Mouse (Mus musculus) thymus, adult 2 months (tissue): ENCODE results near the gene Mau2. TPM values are rescaled to one million over a fixed set of nuclear protein-coding genes. Genes with fewer than 3 reads are reported as not detected.

ENCODE experiments used
- DNase-seq: peaks from one replicate; pipeline ENCODE4 v3.0.0; 2021
- H3K27ac ChIP-seq: fragments of 200-500 bp; 2 replicates; pipeline ENCODE4 v1.5.1; 2012; ENCODE audit warnings: low read length, control low read depth; ENCODE audit not compliant: control insufficient read depth, insufficient read depth
- H3K27me3 ChIP-seq: fragments of 200-500 bp; 2 replicates; pipeline ENCODE4 v1.6.1; 2012; ENCODE audit warnings: mild to moderate bottlenecking, low read length, moderate library complexity, mixed read lengths; ENCODE audit not compliant: control insufficient read depth, insufficient read depth
- H3K36me3 ChIP-seq: fragments of 200-500 bp; 2 replicates; pipeline ENCODE4 v1.6.1; 2012; ENCODE audit warnings: mild to moderate bottlenecking, low read length, moderate library complexity; ENCODE audit not compliant: control insufficient read depth, insufficient read depth
- H3K4me1 ChIP-seq: fragments of 200-500 bp; replicated peaks from 2 replicates; pipeline ENCODE4 v1.6.1; 2012; ENCODE audit warnings: low read length; ENCODE audit not compliant: control insufficient read depth, insufficient read depth
- H3K4me3 ChIP-seq: fragments of 200-500 bp; 2 replicates; pipeline ENCODE4 v1.5.1; 2012; ENCODE audit warnings: mild to moderate bottlenecking, low read length, control low read depth, moderate library complexity; ENCODE audit not compliant: control insufficient read depth, insufficient read depth
- CTCF ChIP-seq: fragments of 200-500 bp; IDR thresholded peaks from 2 replicates; pipeline ENCODE4 v1.5.1; 2012; ENCODE audit warnings: mild to moderate bottlenecking, control low read depth, low read length, moderate library complexity, borderline replicate concordance; ENCODE audit not compliant: control insufficient read depth, poor library complexity, insufficient read depth; ENCODE audit errors: extremely low read depth
- POLR2A ChIP-seq: fragments of 200-500 bp; IDR thresholded peaks from 2 replicates; pipeline ENCODE4 v1.6.1; 2012; ENCODE audit warnings: mild to moderate bottlenecking, low read length, control low read depth, moderate library complexity; ENCODE audit not compliant: control insufficient read depth, poor library complexity, insufficient read depth; ENCODE audit errors: extremely low read depth
- WGBS: fragments of 180-500 bp; shearing (Covaris S2); methylation state at CpG from one replicate; pipeline ENCODE4 v1.1.7; 2018; 5-methylcytosine and 5-hydroxymethylcytosine counted together
- polyA plus RNA-seq: library from polyadenylated mRNA; depleted of rRNA; stranded (reverse); fragments of >200 nt; gene quantifications from 2 replicates; pipeline ENCODE4 v1.2.3, GENCODE M21; 2012; rRNA removed

Gene Mau2
- polyA plus RNA-seq, 1 experiment: 186 TPM

DNA sequence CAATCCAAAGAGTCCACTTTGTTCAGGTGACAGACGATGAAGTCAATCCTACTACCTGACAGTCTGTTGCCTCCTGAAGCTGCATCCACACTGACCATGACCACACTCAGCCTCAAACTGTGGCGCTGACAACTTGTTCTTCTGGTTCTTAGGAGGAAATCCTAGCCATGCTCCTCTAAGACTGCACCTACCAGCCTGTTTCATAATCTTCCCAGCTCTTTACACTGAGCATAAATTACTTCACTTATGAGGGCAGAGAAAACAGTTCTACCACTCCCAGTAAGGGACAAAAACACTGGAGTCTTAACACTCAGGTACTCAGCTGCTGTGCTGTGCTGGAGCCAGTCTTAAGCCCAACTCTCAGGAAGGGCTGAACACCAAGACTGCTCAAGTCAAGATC is 71.7 kb downstream of the Mau2 start:
- H3K36me3 ChIP-seq: no peaks in the 10 kb centered on the region
- H3K27ac ChIP-seq: no peak overlapping the region
- WGBS: 85% methylated on average over 2 of the region's 2 CpGs
- H3K4me1 ChIP-seq: peaks cover 10% of the 10 kb centered on the region
- TF ChIP-seq POLR2A (no peak), CTCF (no peak)
- no peak for DNase-seq
- no peaks in the 10 kb centered on the region for H3K27me3 ChIP-seq
- H3K4me3 ChIP-seq: no peak overlapping the region

DNA sequence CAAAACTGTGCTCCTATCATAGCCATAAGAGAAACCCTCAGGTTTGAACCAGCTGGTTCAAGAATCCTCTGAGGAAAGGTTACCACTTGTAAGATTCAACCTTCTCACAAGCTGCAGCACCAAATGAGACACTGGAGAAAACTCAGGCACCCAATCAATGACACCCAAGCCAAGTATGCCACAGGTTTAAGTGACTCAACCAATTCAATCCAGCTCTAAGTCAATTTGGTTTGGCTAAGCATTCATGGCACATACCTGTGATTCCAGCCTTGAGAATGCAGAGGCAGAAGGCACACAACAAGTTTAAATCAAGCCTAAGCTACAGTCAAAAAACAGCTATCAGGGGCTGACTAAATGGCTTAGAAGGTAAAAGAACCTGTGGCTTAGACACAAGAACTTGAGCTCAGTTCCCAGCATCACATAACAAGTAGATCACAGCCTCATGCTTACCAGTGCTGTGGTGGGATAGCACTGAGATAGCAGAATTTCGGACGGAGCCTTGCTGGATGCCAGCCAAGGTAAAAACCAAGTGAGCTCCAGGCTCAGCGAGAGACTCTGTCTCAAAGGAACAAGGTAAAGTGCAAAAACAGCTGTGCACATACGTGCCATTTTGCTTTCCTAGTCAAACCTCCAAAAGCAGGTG is 75.1 kb downstream of the Mau2 start:
- WGBS: 31% methylated on average over 4 of the region's 4 CpGs
- no peak for DNase-seq
- H3K36me3 ChIP-seq: no peaks in the 10 kb centered on the region
- H3K27ac ChIP-seq: no peak overlapping the region
- H3K27me3 ChIP-seq: no peaks in the 10 kb centered on the region
- peaks cover 2% of the 10 kb centered on the region; the same call in 1 of the 2 replicates for H3K4me1 ChIP-seq
- no peak overlapping the region for H3K4me3 ChIP-seq
- TF ChIP-seq CTCF: no peak
- no peak for TF ChIP-seq POLR2A

Other genes with a start within 250 kb of the Mau2 start
- gene Gmip, start 234.1 kb downstream of the Mau2 start, polyA plus RNA-seq: 169 and 195 TPM in 2 replicates
- 10.3 and 12.0 TPM in 2 replicates for gene Lpar2, start 220.3 kb downstream of the Mau2 start, polyA plus RNA-seq
- 29.0 and 34.2 TPM in 2 replicates for gene Pbx4, start 210.2 kb downstream of the Mau2 start, polyA plus RNA-seq
- gene Cilp2, start 155.0 kb downstream of the Mau2 start, polyA plus RNA-seq: 0.75 and 2.2 TPM in 2 replicates
- 1.3 and 1.8 TPM in 2 replicates for gene Tssk6, start 140.6 kb downstream of the Mau2 start, polyA plus RNA-seq
- gene Ndufa13, start 140.2 kb downstream of the Mau2 start, polyA plus RNA-seq: 120 and 150 TPM in 2 replicates
- gene Yjefn3, start 140.0 kb downstream of the Mau2 start, polyA plus RNA-seq: 8.0 and 11.7 TPM in 2 replicates
- gene Gatad2a, start 46.4 kb downstream of the Mau2 start, polyA plus RNA-seq: 84.5 and 116 TPM in 2 replicates
- gene Sugp1, start 79 bp upstream of the Mau2 start, polyA plus RNA-seq: 17.8 and 18.1 TPM in 2 replicates
- 5.1 and 5.9 TPM in 2 replicates for gene Tm6sf2, start 30.2 kb upstream of the Mau2 start, polyA plus RNA-seq
- gene Hapln4, start 40.7 kb upstream of the Mau2 start, polyA plus RNA-seq: 0.11 and 0.15 TPM in 2 replicates
- gene Ncan, start 78.1 kb upstream of the Mau2 start, polyA plus RNA-seq: 0.05 and 0.08 TPM in 2 replicates
- 20.7 and 26.9 TPM in 2 replicates for gene Nr2c2ap, start 88.6 kb upstream of the Mau2 start, polyA plus RNA-seq
- gene Rfxank, start 96.4 kb upstream of the Mau2 start, polyA plus RNA-seq: 49.7 and 58.2 TPM in 2 replicates
- gene Borcs8, start 96.8 kb upstream of the Mau2 start, polyA plus RNA-seq: 174 and 178 TPM in 2 replicates
- 3.5 and 3.6 TPM in 2 replicates for gene Mef2b, start 97.0 kb upstream of the Mau2 start, polyA plus RNA-seq
- 144 and 156 TPM in 2 replicates for gene Tmem161a, start 129.6 kb upstream of the Mau2 start, polyA plus RNA-seq
- 59.1 and 66.6 TPM in 2 replicates for gene Slc25a42, start 169.6 kb upstream of the Mau2 start, polyA plus RNA-seq
- 98.2 and 103 TPM in 2 replicates for gene Sugp2, start 191.5 kb upstream of the Mau2 start, polyA plus RNA-seq
- gene Armc6, start 191.7 kb upstream of the Mau2 start, polyA plus RNA-seq: 24.3 and 25.4 TPM in 2 replicates
- gene Homer3, start 240.1 kb upstream of the Mau2 start, polyA plus RNA-seq: 60.6 and 67.6 TPM in 2 replicates